Mouse (Mus musculus): Measurements from ENCODE around the gene Upp1.

DNA sequence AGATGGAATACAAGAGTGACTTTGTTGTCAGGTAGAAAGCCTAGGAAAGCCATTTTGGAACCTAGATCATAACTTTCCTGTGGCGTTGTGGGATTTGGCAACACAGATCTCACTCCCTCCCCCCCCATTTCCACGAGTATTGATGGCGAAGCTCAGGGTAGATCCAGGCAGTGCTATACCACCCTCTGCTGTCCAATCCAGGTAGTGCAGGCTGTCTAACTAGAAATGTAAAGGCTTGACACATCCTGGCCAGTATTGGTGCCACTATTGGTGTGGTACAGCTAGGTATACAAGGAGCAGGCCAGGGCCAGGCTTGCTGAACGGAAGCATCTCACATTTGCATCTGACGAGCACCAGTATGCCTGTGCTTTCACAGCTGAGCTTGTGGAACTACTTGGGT is 18.6 kb downstream of the Upp1 start:
- TF ChIP-seq GATA1 (IDR thresholded peaks at IDR 0.05; ENCODE audit: borderline replicate concordance, low read length) (no peak), FLI1 (IDR thresholded peaks at IDR 0.05; ENCODE audit: low read length) (no peak)

Data from megakaryocyte, embryonic 14.5 days (primary cell).